ENCODE assay signal across 16 mouse cellular contexts in genomic region chr3:17259093-17259492, GRCm38 (mm10).
DNase-seq lines count a peak whose midpoint lies in the region; ATAC-seq lines count a peak whose summit lies in the region.
"Had no signal": no experiment of that assay in that cellular context is flagged by ENCODE, and none has a peak within 500 bp of the region (broad histone marks: within the 10 kb centered on the region; RNA-seq: fewer than 3 reads in every experiment).

No protein-coding gene starts in this region.

- DNase-seq in frontal cortex, postnatal 25 days (ENCODE audit: low spot score in 2 of 2), result no peak
- DNase-seq in left cerebral cortex, adult 9 months (ENCODE audit: low spot score in 2 of 2), result peak; percentile 3
- DNase-seq in left cerebral cortex, postnatal 36 days (ENCODE audit: low spot score in 2 of 2), result no peak
- peak; percentile 50 for DNase-seq in telencephalon, adult 2 months (ENCODE audit: low read depth, low spot score)
- DNase-seq in thymus, postnatal 36 days, result no peak
- DNase-seq: adrenal gland, adult 2 months; adrenal gland, postnatal 10 days; adrenal gland, postnatal 25 days; cerebellum, adult 11-12 months; cerebellum, adult 2 months; cerebellum, adult 9-10 months; cerebellum, postnatal 10 days; cerebellum, postnatal 25 days had no signal

- ATAC-seq in frontal cortex, adult (ENCODE audit: low TSS enrichment), result peak; percentile 97
- ATAC-seq: forebrain, embryonic 14.5 days; forebrain, embryonic 16.5 days had no signal

- intact Hi-C loops in left cerebral cortex, postnatal 36 days (cut with DNase I), result no loop called here

Comparison
In these comparisons a context has a peak if more than half of its experiments do, and no peak if none do; other contexts are left out.
1. DNase-seq: peak in left cerebral cortex, adult 9 months (2 of 2) and telencephalon, adult 2 months (single experiment); none in frontal cortex, postnatal 25 days (0 of 2), left cerebral cortex, postnatal 36 days (0 of 2) and thymus, postnatal 36 days (0 of 2).